Mouse (Mus musculus): ENCODE results near the gene Anln.
"Not testable (repeated sequence)": the region's sequence is repeated elsewhere in the genome, so short reads cannot be mapped to it uniquely, and the experiment has no call there.

Anln gene

GRCm38 (mm10) chr9:22322381-22323211 lies 66.4 kb downstream of the Anln start:
- DNase-seq (ENCODE audit: low spot score), result no peak

- no peak for DNase-seq (ENCODE audit: low spot score)
These were observed 69.9 kb downstream of the Anln start for GRCm38 (mm10) chr9:22319109-22319508.

GRCm38 (mm10) chr9:22316047-22316446 lies 72.9 kb downstream of the Anln start:
- DNase-seq (ENCODE audit: low spot score), result not testable (repeated sequence)

GRCm38 (mm10) chr9:22314066-22314465 lies 74.9 kb downstream of the Anln start:
- DNase-seq (ENCODE audit: low spot score), result no peak

- peak; percentile 61 for DNase-seq (ENCODE audit: low spot score)
These were observed 75.8 kb downstream of the Anln start for GRCm38 (mm10) chr9:22313218-22313617.

- no peak for DNase-seq (ENCODE audit: low spot score)
These were observed 79.3 kb downstream of the Anln start for GRCm38 (mm10) chr9:22309651-22310050.

- not testable (repeated sequence) for DNase-seq (ENCODE audit: low spot score)
These were observed 81.1 kb downstream of the Anln start for GRCm38 (mm10) chr9:22307920-22308262.

GRCm38 (mm10) chr9:22307156-22307919 lies 81.7 kb downstream of the Anln start, which contains the start of gene Zfp810:
Gene Zfp810 (minus strand): TSS chr9:22307648.
- DNase-seq (ENCODE audit: low spot score), result peak; percentile 98

- DNase-seq (ENCODE audit: low spot score), result no peak
These were observed 82.3 kb downstream of the Anln start for GRCm38 (mm10) chr9:22306726-22307125.

- DNase-seq (ENCODE audit: low spot score), result no peak
These were observed 86.8 kb downstream of the Anln start for GRCm38 (mm10) chr9:22302199-22302598.
